Mouse (Mus musculus): ENCODE measurements around the gene Lrsam1.

DNA sequence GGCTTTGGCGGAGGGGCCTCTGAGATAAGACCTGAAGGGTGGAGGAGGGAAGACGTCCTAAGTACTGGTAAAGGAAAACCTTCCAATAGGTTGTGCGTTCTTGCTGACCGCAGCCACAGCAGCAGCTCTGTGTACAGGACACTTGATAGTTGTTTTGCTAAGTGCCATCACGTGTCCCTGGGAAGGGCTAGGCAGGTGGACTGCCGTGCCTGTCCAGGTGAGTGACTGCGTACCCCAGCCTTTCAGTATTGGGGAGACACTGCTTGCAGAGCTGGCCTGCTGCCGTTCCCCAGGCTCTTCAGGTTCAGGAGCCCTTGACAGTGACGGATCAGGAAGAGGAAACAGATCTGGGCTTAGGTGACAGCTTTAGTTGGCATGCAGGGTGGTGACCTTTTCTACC lies 70.1 kb downstream of the Lrsam1 start:
- no peak for TF ChIP-seq CTCF (IDR thresholded peaks at IDR 0.05; ENCODE audit: low read depth)
- TF ChIP-seq EP300 (IDR thresholded peaks at IDR 0.05; ENCODE audit: low read depth), result no peak

All from heart, postnatal 0 days (tissue).